Mouse (Mus musculus): Measurements from ENCODE around the gene Tmcc2.

Tmcc2 gene

DNA sequence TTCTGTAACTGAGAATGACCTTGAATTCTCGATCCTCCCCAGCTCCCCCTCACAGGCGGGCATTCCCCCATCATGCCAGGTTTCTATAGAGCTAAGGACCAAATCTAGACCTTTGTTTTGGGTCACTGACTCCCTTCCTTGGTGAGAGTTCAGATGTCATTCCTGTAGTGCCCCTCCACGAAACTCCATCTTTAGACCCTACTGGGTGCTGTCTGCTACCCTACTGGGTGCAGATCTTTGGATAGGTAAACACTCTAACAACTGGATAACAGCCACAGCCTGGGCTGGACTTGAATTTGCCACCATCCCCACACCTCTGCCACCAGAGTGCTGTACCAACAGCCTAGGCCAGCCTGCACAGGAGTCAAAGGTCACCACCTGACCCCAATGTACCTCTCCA is 48.6 kb downstream of the Tmcc2 start:
- no peak for DNase-seq (ENCODE audit: low spot score in 2 of 2)

DNA sequence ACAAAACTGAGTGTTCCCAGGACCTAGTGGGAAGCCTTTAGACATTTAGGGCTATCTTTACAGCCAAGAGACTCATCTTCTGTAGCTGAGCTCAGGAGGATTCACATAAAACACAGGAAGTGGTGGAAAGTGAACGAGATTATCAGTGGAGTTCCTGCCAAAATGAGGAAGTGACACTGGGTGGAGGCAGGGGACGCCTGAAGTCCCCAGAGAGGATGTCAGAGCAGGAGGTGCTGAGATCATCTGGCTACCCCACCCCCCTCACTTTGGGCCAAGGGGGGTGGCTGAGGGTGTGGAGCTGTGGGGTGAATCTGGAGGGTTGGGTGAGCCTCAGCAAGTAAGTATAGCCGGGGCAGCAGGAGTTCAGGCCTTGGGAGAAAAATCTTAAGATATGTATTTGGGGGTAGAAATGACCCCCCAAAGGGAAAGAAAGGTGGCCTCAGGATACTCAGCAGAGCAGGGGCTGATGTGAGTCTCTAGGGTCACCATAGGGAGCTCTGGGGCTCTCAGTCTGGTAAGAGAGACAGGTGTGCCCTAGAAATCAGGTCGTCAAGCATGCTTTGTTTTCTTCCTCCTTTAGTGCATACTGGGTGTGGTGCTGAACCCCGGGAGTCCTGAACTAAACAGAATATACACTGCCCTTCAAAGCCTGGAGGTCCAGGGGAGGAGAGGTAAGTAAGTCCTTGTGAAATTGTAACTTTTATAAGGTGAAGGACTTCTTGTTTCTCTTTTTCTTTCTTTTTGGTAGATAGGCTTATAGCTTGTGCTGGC is 49.2 kb downstream of the Tmcc2 start:
- DNase-seq (ENCODE audit: low spot score in 2 of 2) = no peak

DNA sequence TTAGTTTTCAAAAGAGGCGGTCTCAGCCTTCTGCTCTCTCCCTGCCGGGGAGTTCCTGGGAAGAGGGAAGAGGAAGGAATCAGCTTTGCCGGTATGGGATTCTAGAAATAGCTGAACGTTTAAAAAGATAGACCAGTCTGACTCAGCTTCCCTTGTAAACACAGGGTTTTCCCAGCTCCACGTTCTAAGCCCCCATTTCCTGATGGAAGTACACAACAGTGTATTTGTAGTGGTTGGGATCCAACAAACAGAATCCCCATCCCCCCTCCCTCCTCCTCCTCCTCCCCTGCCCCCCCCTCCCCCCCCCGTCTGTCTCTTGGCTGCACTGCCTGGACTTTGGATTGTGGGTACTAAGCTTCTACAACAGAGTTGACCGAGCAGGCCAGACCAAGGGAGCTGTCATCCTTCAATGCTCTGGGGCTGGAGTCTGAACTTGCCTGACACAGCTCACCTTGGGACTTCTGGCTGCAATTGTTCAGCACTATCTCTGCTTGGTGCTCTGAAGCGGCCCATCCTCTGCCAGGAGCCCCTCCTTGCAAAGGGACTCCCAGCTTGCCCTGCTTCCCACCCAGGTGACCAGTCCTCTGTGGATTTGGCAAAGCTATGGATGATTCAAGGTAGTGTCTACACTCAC is 52.9 kb downstream of the Tmcc2 start:
- DNase-seq (ENCODE audit: low spot score in 2 of 2) = no peak

DNA sequence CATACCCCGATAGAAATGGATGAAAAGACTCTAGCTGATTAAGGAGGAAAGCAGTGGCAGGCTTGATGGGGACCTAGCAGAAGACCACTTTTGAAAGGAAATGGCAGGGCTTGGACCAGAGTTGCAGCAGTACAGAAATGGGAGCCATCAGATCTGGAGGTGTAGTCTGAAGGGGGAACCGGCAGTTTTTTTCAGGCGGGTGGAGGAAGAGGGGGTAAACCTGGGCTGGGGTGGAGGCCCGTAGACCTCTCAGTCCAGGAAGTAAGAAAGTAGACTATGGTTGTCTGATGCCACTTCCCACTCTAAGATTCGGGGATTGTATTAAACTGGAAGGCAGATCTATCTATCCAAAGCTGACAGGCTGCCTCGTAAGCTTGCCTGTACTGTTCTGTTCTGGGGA is 54.2 kb downstream of the Tmcc2 start:
- DNase-seq (ENCODE audit: low spot score in 2 of 2) = no peak

- no peak for DNase-seq (ENCODE audit: low spot score in 2 of 2)
Observed at GRCm38 (mm10) chr1:132335378-132335965, 55.6 kb downstream of the Tmcc2 start.

- no peak for DNase-seq (ENCODE audit: low spot score in 2 of 2)
Observed at GRCm38 (mm10) chr1:132334178-132334801, 56.8 kb downstream of the Tmcc2 start.

DNA sequence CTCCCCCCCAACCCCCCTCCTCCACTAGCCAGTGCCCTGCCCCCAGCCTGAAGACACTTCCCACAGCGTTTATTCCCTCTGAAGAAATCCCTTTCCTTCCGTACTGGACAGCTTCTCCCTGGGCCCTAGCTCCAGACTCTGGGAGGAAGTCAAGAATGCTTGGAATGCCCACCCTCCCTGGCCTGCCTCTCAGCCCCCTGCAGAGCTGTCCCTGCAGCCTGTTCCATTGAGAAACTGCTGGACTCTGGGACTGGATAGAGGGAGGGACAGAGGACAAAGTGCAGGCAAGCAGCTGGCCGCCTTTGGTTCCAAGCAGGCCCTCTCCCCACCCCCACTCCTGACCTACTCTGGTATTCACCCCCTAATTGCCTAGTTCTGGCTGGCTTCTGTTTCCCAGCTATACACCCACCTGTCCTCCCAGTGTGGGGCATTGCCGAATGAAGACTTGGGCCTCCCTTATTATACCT is 57.4 kb downstream of the Tmcc2 start:
- DNase-seq (ENCODE audit: low spot score in 2 of 2) = peak in 1 of 2 experiments; percentile 40

DNA sequence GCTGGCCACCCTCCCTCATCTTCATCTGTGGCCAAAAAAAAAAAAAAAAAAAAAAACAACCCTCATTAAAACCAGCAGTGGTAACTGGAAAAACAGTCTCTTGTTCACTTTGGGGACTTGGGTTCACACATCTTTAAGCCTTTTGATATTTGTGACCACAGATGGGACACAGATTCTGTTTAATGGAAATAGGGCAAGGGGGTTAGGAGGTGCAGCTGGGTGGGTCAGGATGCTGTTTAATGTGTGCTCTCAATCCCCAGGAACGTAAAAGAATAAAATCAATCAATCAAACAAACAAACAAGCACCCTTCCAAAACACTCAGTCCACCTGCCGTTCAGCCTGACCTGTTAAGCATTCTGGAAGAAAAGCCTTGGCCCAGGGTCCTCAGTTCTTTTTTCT is 57.9 kb downstream of the Tmcc2 start:
- DNase-seq (ENCODE audit: low spot score in 2 of 2) = no peak

- no peak for DNase-seq (ENCODE audit: low spot score in 2 of 2)
Observed at GRCm38 (mm10) chr1:132331283-132331682, 59.8 kb downstream of the Tmcc2 start.

GRCm38 (mm10) chr1:132330397-132330796 is 60.7 kb downstream of the Tmcc2 start:
- no peak for DNase-seq (ENCODE audit: low spot score in 2 of 2)

- no peak for DNase-seq (ENCODE audit: low spot score in 2 of 2)
Observed at GRCm38 (mm10) chr1:132329656-132330055, 61.4 kb downstream of the Tmcc2 start.

- DNase-seq (ENCODE audit: low spot score in 2 of 2) = no peak
Observed at GRCm38 (mm10) chr1:132328565-132328964, 62.5 kb downstream of the Tmcc2 start.

DNA sequence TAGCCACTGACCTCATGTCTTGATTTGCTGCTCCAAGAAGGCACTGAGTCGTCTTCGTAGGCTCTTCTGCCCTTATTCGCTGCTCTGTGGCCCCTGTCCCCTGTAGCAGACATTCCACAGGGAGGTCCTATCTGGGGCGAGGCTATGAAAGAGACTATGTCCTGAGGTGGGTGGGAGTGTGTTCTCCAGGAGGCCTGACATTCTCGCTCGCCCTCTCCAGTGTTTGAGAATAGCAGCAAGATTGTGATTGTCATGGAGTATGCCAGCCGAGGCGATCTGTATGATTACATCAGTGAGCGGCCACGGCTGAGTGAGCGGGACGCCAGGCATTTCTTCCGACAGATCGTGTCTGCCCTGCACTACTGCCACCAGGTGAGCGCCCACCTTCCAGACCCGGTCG is 63.6 kb downstream of the Tmcc2 start:
- DNase-seq (ENCODE audit: low spot score in 2 of 2) = no peak

DNA sequence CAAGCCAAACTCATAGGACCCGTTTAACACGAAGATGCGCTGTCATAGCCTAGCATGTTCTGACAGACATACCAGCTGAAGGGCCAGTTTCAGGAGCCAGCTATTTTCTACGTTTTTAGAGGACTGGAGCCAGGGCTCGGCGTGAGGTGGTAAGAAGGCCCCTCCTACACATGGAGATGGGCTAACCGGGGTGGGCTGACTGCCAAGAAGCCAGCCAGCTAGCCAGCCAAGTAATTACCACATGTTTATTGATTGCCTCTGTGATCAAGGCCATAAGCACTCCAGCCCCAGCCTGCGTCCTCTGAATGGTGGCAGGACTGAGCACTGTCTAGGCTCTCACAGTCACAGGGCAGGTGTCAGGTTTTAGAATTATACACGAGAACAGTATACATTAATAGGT is 64.3 kb downstream of the Tmcc2 start:
- DNase-seq (ENCODE audit: low spot score in 2 of 2) = no peak

GRCm38 (mm10) chr1:132322711-132323542 is 68.2 kb downstream of the Tmcc2 start:
- peak in 1 of 2 experiments; percentile 42 for DNase-seq (ENCODE audit: low spot score in 2 of 2)

DNA sequence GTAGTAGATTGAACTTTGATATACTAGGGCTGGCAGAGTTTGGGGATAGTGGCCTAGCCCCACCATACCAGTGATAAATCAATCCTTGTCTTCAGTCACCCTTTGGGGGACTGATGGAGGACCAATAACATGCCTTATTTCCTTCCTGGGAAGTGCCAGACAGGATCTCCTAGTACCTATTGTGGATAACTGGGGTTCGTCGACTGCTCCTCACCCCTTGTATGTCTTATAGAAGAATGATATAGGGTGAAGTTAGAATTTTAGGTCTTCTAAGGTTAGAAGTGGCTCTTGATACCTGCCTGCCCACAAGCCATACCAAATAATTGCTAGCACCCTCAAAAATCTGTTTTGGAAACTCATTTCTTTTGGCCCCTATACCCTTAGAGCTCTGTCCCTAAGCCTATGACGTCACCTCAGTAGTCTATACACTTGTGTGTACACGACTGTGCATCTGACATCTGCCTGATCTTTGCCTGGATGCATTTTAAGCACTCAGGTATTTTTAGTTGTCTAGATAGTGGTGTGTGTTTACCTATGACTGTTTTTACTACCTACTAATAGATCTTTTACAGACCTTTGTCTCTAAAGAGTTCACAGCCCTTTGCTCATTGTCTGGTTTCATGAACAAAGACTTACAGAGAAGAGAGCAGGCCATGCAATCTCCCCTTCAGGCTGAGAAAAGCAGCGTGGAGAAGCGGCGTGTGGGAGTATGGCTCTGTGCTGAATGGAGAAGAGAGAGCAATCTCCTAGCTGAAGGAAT is 69.1 kb downstream of the Tmcc2 start:
- no peak for DNase-seq (ENCODE audit: low spot score in 2 of 2)

GRCm38 (mm10) chr1:132319242-132319641 is 71.8 kb downstream of the Tmcc2 start:
- peak; percentile 65 to 71 for DNase-seq (ENCODE audit: low spot score in 2 of 2)

GRCm38 (mm10) chr1:132317894-132318863 is 72.9 kb downstream of the Tmcc2 start:
- DNase-seq (ENCODE audit: low spot score in 2 of 2) = no peak

- no peak for DNase-seq (ENCODE audit: low spot score in 2 of 2)
Observed at GRCm38 (mm10) chr1:132317413-132317812, 73.7 kb downstream of the Tmcc2 start.

DNA sequence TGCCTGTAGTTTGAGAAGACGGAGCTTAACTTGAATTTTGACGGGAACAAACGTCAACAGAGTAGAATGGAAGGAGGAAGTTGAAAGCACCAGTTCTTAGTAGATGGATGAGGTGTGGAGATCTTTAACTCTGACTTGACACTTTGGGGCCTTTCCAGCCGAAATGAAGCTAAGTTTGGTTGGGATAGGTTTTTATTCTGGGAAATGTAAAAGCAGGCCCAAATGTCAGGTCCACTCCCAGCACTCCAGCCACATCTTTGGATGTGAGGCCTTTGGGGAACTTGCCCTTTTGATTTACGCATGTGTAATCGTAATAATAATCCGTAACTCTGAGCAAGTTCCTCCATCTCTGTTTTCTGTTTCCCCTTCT is 74.5 kb downstream of the Tmcc2 start:
- no peak for DNase-seq (ENCODE audit: low spot score in 2 of 2)

All from right cerebral cortex, postnatal 10 days (tissue).